Mouse (Mus musculus) midbrain, embryonic 11.5 days (tissue): ENCODE data around the gene Psmb3. TPM values are rescaled to one million over a fixed set of nuclear protein-coding genes. Genes with fewer than 3 reads are reported as not detected.
A peak's percentile ranks its signal among the peaks of the same experiment; 100 is the strongest.

Source experiments
- ATAC-seq: fragments of 200-750 bp; cut with Nextera tagmentation; 2 replicates; pipeline ENCODE4 v1.8.0; 2017; ENCODE audit warnings: moderate TSS enrichment, moderate library complexity; ENCODE audit not compliant: low FRiP score
- DNase-seq: peaks from one replicate; pipeline ENCODE4 v3.0.0; 2015; ENCODE audit warnings: low spot score; ENCODE audit errors: missing footprints
- H3K27ac ChIP-seq: fragments of 300-500 bp; sonication (generic); 2 replicates; pipeline ENCODE4 v1.5.1; 2014; ENCODE audit warnings: low read depth, low read length
- H3K27me3 ChIP-seq: fragments of 300-500 bp; sonication (generic); 2 replicates; pipeline ENCODE4 v1.6.1; 2014; ENCODE audit warnings: mild to moderate bottlenecking, low read length, moderate library complexity, mixed read lengths; ENCODE audit not compliant: control insufficient read depth, insufficient read depth
- H3K36me3 ChIP-seq: fragments of 300-500 bp; sonication (generic); 2 replicates; pipeline ENCODE4 v1.6.1; 2014; ENCODE audit warnings: mild to moderate bottlenecking, low read length, moderate library complexity, mixed read lengths; ENCODE audit not compliant: control insufficient read depth, insufficient read depth
- H3K4me1 ChIP-seq: fragments of 300-500 bp; sonication (generic); 2 replicates; pipeline ENCODE4 v1.6.1; 2014; ENCODE audit warnings: low read length; ENCODE audit not compliant: control insufficient read depth, insufficient read depth
- H3K4me2 ChIP-seq: fragments of 300-500 bp; sonication (generic); 2 replicates; pipeline ENCODE4 v1.6.1; 2014; ENCODE audit warnings: mild to moderate bottlenecking, moderate library complexity
- H3K4me3 ChIP-seq: fragments of 300-500 bp; sonication (generic); 2 replicates; pipeline ENCODE4 v1.5.1; 2014; ENCODE audit warnings: low read depth, low read length
- H3K9ac ChIP-seq: fragments of 300-500 bp; sonication (generic); 2 replicates; pipeline ENCODE4 v1.6.1; 2014; ENCODE audit warnings: low read length
- H3K9me3 ChIP-seq: fragments of 300-500 bp; sonication (generic); 2 replicates; pipeline ENCODE4 v1.6.1; 2016; ENCODE audit warnings: low read length; ENCODE audit not compliant: control insufficient read depth
- WGBS: fragments of 180-500 bp; shearing (Covaris S2); extraction: QIAGEN DNeasy Blood & Tissue Kit; methylation state at CpG from one replicate; pipeline ENCODE4 v1.1.7; 2014; 5-methylcytosine and 5-hydroxymethylcytosine counted together
- polyA plus RNA-seq: library from polyadenylated mRNA; unstranded; fragments of >200 nt; fragmentation: Nextera tagmentation; extraction: Ambion mirVana; gene quantifications from 2 replicates; pipeline ENCODE4 v1.2.1, GENCODE M21; 2014

Gene Psmb3
- polyA plus RNA-seq, 1 experiment from 2014 or later = 517 TPM

- peaks cover 30% of the 10 kb centered on the region for H3K4me1 ChIP-seq
- H3K4me3 ChIP-seq = no peak overlapping the region
- ATAC-seq = no peak
These were observed 37.0 kb upstream of the Psmb3 start for GRCm38 (mm10) chr11:97666221-97666620.

DNA sequence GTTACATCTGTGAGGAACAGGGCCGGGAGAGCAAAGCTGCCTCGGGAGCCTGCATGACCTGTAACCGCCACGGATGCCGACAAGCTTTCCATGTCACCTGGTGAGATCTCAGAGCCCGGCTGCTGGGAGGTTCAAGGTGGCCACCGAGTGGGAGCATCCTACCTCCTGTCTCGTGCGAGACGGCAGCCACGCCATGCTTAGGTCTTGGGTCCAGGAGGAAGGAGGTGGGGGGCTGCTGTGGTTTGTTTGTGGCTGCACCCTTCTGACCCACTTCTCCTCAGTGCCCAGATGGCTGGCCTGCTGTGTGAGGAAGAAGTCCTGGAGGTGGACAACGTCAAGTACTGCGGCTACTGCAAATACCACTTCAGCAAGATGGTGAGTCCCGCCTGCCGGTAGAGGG is 36.4 kb upstream of the Psmb3 start:
- no peaks in the 10 kb centered on the region for H3K9me3 ChIP-seq
- peaks cover 25% of the 10 kb centered on the region for H3K4me1 ChIP-seq
- no peak overlapping the region for H3K4me2 ChIP-seq
- ATAC-seq (no peak), DNase-seq (no peak)
- no peak overlapping the region for H3K4me3 ChIP-seq
- WGBS = 91% methylated on average over 15 of the region's 15 CpGs
- peaks cover 20% of the 10 kb centered on the region for H3K36me3 ChIP-seq
- peaks cover 3% of the 10 kb centered on the region for H3K27me3 ChIP-seq
- no peak overlapping the region for H3K27ac ChIP-seq
- H3K9ac ChIP-seq = no peak overlapping the region

More at GRCm38 (mm10) chr11:97666221-97666620, 37.0 kb upstream of the Psmb3 start:
- no peak overlapping the region for H3K4me2 ChIP-seq
- no peak overlapping the region for H3K9ac ChIP-seq
- no peak for DNase-seq
- WGBS = 90% methylated on average over 7 of the region's 7 CpGs
- no peaks in the 10 kb centered on the region for H3K9me3 ChIP-seq
- H3K27ac ChIP-seq = no peak overlapping the region
- H3K36me3 ChIP-seq = peaks cover 17% of the 10 kb centered on the region
- peaks cover 5% of the 10 kb centered on the region for H3K27me3 ChIP-seq

DNA sequence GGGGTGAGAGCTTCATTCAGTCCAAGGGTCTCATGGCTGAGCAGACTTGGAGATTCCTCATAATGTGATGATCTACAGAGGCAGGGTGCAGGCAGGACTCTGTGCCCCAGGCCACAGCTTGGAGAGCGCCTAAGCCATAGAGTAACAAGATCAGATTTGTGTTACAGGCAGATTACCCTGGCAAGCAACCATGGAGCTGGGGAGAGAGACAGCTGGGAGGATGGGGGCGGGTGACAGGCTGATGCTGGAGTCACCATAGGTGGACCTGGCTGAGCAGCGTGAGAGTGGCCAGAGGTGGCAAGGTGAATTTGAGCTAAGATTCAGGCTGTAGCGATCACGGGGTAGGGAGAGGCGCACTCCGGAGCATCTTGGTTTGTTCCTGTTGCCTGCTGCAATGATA is 35.0 kb upstream of the Psmb3 start:
- Histone ChIP-seq H3K27me3 (no peaks in the 10 kb centered on the region), H3K27ac (no peak overlapping the region), H3K4me2 (no peak overlapping the region), H3K4me1 (peaks cover 19% of the 10 kb centered on the region), H3K9me3 (no peaks in the 10 kb centered on the region), H3K36me3 (peaks cover 23% of the 10 kb centered on the region), H3K4me3 (no peak overlapping the region), H3K9ac (no peak overlapping the region)
- ATAC-seq (no peak), DNase-seq (no peak)
- WGBS = 93% methylated on average over 7 of the region's 7 CpGs

GRCm38 (mm10) chr11:97669268-97669667 is 33.9 kb upstream of the Psmb3 start:
- no peak overlapping the region for H3K4me2 ChIP-seq
- no peak overlapping the region for H3K4me3 ChIP-seq
- H3K9ac ChIP-seq = peak overlapping the region; percentile 16; the same call in 1 of the 2 replicates
- no peaks in the 10 kb centered on the region for H3K9me3 ChIP-seq
- ATAC-seq (no peak), DNase-seq (no peak)
- peaks cover 17% of the 10 kb centered on the region for H3K4me1 ChIP-seq
- peaks cover 28% of the 10 kb centered on the region for H3K36me3 ChIP-seq
- H3K27ac ChIP-seq = no peak overlapping the region
- 51% methylated on average over 15 of the region's 15 CpGs for WGBS
- H3K27me3 ChIP-seq = no peaks in the 10 kb centered on the region

DNA sequence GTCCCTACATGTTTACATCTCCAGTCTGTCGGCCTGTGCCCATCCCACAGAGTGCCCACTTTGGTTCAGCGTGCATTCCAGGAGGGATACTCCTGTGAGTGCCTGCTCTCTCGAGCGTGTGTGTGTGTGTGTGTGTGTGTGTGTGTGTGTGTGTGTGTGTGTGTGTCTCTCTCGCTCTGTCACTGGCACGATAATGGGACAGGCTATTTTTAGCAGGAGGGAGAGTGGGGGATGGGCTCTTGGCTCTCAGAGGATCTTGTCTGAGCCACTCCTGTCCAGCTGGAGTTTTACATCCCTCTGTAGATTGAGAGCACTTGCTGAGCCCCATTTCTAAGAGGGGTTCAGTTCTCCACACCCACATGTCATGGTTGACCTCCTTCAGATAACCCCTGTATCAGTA is 33.4 kb upstream of the Psmb3 start:
- Histone ChIP-seq H3K4me3 (no peak overlapping the region), H3K27ac (no peak overlapping the region), H3K36me3 (peaks cover 28% of the 10 kb centered on the region), H3K4me1 (peaks cover 11% of the 10 kb centered on the region), H3K9ac (no peak overlapping the region), H3K27me3 (no peaks in the 10 kb centered on the region), H3K4me2 (no peak overlapping the region), H3K9me3 (no peaks in the 10 kb centered on the region)
- WGBS = 35% methylated on average over 6 of the region's 6 CpGs
- no peak for DNase-seq
- ATAC-seq = no peak

DNA sequence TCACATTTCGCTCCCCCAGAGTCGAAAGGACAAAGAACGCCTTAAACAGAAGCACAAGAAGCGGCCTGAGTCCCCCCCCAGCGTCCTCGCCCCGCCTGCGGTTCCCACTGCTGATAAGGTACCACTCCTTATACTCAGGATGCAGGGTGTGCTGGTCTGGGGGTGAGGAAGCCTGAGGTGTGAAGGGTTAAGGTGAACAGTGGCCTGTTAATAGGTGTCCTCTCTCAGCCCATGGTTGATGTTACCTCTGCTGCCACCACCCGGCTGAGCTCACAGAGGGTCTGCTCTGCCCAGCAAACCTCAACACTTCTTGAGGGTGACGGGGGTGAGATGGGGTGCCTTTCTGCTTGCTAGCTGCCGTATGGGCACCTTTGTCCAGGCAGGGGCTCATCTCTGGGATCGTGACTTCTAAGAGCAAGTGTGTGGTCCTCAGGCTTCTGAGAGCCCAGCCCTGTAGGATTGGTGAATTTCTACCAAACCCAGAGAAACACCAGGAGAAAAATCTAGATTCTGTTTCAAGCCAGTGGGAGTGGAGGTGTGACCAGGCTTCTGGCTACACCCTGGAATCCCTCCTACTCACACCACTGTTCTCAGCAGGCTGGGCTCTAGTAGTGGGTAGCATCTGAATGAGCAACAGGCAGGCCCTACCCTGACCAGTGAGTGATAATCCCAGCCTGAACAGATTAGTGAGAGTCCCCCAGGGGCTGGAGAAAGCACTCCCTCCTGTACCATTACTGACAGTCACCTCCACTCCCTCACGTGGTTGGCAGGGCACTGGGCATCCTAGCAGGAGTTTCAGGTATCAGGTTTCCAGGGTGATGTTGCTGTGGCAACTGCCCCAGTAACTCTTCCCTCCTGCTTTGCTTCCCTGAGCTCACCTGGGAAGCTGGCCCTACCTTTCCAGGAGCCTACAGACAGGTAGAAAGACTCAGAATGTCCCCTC is 32.7 kb upstream of the Psmb3 start:
- 61% methylated on average over 13 of the region's 13 CpGs for WGBS
- no peak for ATAC-seq

DNA sequence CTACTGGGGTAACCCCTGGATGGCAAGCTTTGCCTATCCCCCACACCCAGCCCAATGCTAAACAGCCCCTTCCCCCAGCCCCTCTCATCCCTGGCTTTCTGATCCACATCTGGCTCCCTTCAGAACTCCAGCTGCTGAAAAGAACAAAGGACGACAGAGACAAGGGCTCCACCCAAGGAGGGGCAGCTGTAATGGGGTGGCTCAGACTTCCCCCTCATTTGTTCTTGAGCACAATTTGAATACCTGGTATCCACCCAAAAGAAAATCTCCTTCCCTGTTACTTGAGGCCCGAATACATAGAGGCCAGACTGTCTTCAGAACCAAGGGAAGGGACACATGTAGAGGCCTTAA is 32.0 kb upstream of the Psmb3 start:
- no peak overlapping the region for H3K27ac ChIP-seq
- H3K27me3 ChIP-seq = no peaks in the 10 kb centered on the region
- H3K4me3 ChIP-seq = no peak overlapping the region
- no peak for ATAC-seq
- H3K4me2 ChIP-seq = no peak overlapping the region
- H3K4me1 ChIP-seq = peaks cover 12% of the 10 kb centered on the region
- no peak for DNase-seq
- no peaks in the 10 kb centered on the region for H3K9me3 ChIP-seq
- 30% methylated on average over 2 of the region's 2 CpGs for WGBS
- peaks cover 25% of the 10 kb centered on the region for H3K36me3 ChIP-seq
- H3K9ac ChIP-seq = no peak overlapping the region

More for the DNA sequence above, 32.7 kb upstream of the Psmb3 start:
- no peak overlapping the region for H3K9ac ChIP-seq
- DNase-seq = no peak
- no peak overlapping the region for H3K27ac ChIP-seq
- no peaks in the 10 kb centered on the region for H3K9me3 ChIP-seq
- H3K4me3 ChIP-seq = no peak overlapping the region
- no peaks in the 10 kb centered on the region for H3K27me3 ChIP-seq
- H3K36me3 ChIP-seq = peaks cover 28% of the 10 kb centered on the region
- no peak overlapping the region for H3K4me2 ChIP-seq
- peaks cover 7% of the 10 kb centered on the region for H3K4me1 ChIP-seq

DNA sequence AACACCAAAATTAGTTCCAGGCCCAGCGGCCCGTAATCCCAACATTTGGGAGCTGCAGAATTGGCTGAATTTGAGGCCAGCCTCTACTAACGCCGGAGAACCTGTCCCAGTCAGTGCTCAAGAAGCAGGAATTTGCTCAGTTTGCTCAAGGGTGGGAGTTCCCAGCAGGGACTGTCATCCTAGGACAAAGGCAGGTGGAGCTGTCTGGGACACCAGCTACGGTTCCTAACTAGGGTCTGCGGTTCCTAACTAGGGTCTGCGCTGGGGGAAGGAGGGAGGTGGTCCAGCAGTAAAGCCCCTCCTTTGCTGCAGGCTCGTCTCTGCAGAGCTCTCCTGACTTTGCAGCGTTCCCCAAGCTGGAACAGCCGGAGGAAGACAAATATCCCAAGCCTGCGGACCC is 30.1 kb upstream of the Psmb3 start:
- H3K9me3 ChIP-seq = no peaks in the 10 kb centered on the region
- no peak overlapping the region for H3K4me3 ChIP-seq
- H3K4me1 ChIP-seq = peaks cover 29% of the 10 kb centered on the region
- WGBS = 83% methylated on average over 11 of the region's 11 CpGs
- no peak overlapping the region for H3K27ac ChIP-seq
- ATAC-seq (no peak), DNase-seq (no peak)
- no peak overlapping the region for H3K4me2 ChIP-seq
- no peak overlapping the region for H3K9ac ChIP-seq
- H3K36me3 ChIP-seq = peaks cover 18% of the 10 kb centered on the region
- H3K27me3 ChIP-seq = no peaks in the 10 kb centered on the region

GRCm38 (mm10) chr11:97676050-97676754 is 27.0 kb upstream of the Psmb3 start:
- DNase-seq = no peak
- WGBS = 82% methylated on average over 14 of the region's 15 CpGs
- Histone ChIP-seq H3K4me1 (peaks cover 24% of the 10 kb centered on the region), H3K9me3 (no peaks in the 10 kb centered on the region), H3K4me3 (no peak overlapping the region), H3K36me3 (peaks cover 23% of the 10 kb centered on the region), H3K27ac (no peak overlapping the region), H3K9ac (no peak overlapping the region), H3K27me3 (no peaks in the 10 kb centered on the region), H3K4me2 (no peak overlapping the region)
- ATAC-seq = peak; percentile 7; the same call in 1 of the 2 replicates
